Mouse (Mus musculus): ENCODE data around the gene Gm21860.
"Not testable (repeated sequence)": the region's sequence is repeated elsewhere in the genome, so short reads cannot be mapped to it uniquely, and the experiment has no call there.

GRCm38 (mm10) chrY:90723336-90723987, 31.2 kb downstream of the Gm21860 start:
- TF ChIP-seq POLR2A (IDR thresholded peaks at IDR 0.05; ENCODE audit: borderline replicate concordance, insufficient read depth, low read length); CTCF (IDR thresholded peaks at IDR 0.05; ENCODE audit: borderline replicate concordance, insufficient read depth, low read depth, low read length): not testable (repeated sequence)

Data from cerebellum, adult 2 months (tissue).